Mouse (Mus musculus): ENCODE measurements around the gene Cacng1.
A peak's percentile ranks its signal among the peaks of the same experiment; 100 is the strongest.

Cacng1 gene

DNA sequence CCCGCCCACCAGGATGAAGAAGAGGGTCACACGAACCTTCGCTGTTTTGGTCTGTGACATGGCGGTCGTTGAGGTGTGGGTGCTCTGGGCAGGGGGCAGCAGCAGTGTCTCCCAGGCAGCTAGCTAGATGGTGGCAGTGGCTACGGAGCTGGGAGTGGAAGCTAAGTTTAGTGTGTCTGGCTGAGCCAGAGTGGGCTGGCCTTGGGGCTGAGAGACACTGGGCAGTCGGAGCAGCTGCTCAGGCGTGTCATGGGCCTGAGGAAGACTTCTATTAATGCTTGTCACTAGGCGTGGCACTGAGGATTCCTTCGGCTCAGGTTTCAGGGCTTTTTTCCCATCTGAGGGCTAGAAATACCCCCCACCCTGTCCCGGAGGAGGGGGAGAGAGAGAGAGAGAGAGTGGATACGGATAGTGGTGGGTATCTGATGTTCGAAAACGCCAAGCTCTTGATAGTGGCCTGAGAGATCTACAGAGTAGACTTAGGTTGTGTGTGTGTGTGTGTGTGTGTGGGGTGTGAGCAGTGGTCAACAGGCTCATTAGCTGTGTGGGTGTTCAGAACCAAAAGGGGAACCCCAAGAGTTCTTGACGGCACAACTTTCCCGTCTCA is at the start of gene Cacng1:
Gene Cacng1, minus strand, starts transcription at position 191 of the 607 bp plus-strand sequence.
- no peak for DNase-seq (ENCODE audit: low read depth, low spot score)

DNA sequence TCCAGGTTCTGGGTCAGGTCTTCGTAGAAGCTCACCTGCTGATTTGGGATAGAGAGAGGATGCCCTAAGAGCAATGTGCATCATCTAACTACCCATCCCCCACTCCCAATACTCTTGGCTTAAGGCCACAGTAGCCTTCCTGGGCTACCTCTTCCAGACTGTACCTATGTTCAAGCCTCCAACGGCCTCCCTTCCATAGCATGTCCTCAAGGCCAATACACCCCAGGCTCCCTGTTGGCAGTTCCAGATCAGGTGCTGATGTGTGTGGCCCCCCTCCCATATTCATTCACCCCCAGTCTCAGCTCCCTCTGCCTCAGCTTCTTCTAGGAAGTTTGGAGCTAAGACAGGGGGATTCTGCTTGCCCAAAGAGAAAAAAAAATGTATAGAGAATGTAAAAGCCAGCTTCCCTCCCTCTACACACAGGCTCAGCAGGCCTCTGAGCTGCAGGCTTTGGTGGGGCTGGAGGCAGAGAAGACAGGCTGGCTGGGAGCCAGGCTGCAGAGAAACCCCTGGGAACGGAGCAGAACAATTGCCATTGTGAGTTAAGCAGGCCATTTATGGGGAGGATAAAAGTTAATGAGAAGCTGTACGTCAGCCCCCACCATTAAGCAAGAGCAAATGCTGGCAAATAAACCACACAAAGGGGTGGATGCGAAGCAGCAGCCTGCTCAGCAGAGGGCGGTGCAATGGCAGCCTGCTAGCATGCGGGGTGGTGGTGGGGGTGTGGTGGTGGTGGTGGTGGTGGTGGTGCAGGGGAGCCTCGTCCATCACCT is 46.6 kb upstream of the Cacng1 start:
- DNase-seq (ENCODE audit: low read depth, low spot score): peak; percentile 29

DNA sequence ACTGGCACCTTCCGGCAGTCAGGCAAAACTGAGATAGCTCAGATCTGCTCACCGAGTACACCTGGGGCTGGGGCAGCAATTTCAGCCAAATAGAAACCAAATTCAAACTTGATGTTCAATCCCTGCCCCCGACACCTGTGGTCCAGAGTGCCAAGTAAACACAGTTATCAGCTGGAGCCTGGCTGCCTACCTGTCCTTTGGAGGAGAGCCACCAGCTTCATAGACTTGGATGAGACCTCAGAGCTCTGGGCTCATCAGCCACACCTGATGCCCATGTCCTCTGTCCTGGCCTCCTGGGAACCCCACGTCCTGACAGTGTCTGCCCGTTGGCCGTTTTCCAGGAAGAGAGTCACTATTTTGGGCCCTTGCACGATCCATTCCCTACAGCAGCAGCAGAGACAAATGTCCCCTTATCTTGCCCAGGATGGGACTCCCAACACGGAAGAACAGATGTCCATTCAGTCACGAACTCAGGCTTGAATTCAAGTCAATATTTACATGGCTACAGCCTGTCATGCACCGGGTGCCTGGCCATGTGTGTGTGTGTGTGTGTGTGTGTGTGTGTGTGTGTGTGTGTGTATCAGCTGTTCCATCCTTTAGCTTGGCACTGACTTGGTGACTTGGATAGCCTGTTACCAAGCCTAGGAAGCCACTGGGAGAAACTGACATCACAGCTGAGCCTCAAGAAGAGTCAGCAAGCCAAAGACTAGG is 45.6 kb upstream of the Cacng1 start:
- no peak for DNase-seq (ENCODE audit: low read depth, low spot score)

DNA sequence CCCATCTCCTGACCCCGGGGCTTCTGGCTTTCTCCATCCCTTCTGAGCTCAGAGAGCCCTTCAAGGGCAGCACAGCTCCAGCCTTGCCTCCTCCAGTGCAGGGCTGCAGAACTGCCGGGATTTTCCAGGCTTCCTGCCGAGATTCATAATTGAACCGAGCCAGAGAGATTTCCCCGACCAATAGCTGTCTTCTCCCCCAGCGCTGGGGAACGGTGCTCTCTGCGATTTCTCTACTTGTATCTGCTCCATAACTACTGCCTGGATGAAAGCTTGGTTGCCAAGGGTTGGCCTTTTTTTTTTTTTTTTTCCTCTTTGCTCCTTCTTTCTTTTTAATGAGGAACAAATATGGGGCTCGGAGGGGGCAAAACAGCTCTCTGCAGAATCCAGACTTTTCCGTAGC is 43.7 kb upstream of the Cacng1 start:
- DNase-seq (ENCODE audit: low read depth, low spot score): no peak

DNA sequence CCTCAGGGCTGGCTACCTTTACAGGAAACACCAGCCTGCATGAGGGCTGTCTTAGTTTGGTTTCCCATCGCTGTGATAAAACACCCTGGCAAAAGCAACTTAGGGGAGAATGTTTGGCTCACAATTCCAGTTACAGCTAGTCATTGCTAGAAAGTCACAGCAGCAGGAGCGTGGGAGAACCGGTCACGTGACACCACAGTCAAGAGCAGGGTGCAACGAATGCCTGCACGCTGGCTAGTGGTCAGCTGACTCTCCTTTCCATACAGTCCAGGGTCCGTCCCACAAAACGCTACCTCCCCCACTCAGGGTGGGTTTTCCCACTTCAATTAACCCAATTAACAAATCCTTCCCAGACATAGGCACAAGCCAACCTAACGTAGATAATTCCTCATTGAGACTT is 43.2 kb upstream of the Cacng1 start:
- DNase-seq (ENCODE audit: low read depth, low spot score): no peak

DNA sequence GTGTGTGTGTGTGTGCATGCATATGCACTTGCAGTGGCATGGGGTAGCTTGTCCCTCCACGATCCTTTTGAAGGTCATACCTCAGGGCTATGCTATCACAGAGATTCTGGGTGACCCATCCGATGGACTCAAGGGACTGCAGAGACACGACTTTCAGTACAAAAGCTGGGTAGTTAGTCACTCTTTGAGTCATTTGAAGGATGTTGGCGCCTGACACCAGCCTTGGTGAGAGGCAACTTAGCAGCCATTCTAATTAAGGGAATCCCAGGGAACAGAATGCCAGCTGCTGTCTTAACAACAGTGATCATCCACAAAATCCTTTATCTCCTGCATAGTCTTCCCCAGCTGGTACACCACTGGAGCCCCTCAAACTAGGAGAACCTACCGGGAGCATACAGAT is 32.8 kb upstream of the Cacng1 start:
- no peak for DNase-seq (ENCODE audit: low read depth, low spot score)

DNA sequence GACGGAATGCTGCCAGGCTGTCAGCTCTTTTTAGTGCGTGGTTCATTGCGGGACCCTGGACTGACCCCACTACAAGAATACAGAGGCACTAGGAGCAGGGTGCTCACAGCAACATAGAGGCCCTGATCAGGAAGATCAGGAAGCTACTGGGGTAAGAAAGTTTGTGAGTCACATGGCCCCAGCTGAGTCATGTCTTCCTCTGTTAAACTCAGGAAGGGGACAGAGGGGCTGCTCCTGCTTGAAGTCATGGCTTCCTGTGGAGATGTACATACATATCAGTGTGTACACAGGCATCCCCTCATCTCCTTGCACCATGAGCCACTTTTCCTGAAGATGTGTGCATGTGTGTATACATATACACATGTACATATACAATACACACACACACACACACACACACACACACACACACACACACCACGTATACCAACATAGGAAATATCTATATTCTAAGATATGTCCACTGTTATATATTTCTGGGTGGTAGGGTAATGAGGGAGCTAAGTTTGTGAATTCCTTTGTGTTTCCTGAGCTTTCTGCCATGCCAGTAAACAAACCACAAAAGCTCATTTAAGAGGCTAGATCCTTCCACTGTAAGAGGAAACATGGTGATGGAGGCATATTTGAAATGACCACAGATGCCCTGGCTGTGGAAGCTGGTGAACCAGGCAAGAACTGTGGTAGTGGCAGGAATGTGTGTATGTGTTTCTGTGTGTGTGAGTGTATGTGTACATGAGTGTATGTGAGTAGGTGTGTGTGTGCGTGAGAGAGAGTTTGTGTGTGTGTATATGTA is 32.1 kb upstream of the Cacng1 start:
- DNase-seq (ENCODE audit: low read depth, low spot score): no peak

DNA sequence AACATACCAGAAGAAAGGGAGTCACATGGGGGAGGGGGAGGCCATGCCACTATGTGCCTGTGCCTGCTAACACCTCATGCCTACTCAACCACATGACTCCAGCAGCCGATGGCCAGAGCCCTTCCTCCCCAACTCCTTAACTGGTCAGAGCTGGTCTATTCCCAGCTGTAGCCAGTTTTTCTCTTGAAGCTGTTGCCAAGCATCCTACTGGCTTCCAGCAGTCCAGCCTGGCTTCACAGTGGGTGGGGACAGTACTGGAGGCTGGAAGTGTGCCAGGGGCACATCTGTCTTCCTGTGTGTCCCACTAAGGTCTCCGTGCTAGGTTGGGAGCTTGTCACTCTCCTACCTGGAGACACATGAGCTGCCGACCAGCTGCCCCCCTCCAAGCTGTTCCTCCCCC is 26.8 kb upstream of the Cacng1 start:
- DNase-seq (ENCODE audit: low read depth, low spot score): no peak

DNA sequence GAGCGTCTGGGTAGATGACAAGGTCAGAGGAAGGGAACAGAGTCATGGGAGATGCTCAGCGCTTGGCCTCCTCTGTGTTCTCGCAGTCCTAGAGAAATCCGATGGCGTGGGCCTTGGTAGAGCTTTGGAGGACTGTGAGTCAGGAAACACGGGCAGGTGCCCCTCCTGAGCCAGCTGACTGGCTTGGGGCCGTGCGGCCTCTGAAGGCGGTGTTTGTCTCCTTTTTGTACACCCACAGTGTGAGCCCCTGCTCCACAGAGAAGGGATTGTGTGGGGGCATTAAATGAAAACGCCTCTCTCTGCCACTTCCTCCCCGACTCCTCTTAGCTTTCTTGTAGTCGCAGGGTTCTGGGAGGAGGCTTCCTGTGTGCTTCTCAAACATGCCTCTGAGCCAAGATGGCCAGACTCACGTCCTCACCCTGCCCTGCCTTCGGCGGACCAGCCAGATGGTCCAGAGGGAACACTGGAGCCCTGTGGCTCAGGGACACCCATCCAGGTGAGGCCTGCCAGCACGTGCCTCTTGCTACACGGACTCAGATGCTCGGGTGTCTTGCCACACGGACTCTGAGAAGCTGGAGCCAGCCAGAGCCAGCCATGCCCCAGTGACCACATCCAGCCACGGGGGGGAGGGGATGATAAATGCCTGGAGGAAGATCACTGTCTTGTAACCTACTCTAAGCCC is 22.2 kb upstream of the Cacng1 start:
- DNase-seq (ENCODE audit: low read depth, low spot score): no peak

DNA sequence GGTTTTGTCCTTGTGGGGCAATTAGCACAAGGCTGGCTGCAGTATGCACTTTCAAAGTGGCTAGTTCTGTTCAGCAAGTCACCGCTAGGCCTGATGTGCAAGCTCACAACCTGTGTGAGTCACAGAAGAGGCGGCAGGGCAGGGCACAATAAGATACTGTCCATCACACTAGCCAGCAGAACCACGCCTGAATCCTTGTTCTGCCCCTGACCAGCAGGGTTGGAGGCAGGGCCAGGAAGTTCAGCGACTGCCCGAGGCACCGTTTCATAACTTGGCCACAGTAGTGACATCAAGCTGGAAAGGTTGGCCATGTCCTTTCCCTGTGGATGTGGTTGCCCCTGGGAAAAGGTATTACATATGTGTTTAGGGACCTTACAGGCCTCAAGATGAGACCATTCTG is 21.6 kb upstream of the Cacng1 start:
- DNase-seq (ENCODE audit: low read depth, low spot score): no peak

DNA sequence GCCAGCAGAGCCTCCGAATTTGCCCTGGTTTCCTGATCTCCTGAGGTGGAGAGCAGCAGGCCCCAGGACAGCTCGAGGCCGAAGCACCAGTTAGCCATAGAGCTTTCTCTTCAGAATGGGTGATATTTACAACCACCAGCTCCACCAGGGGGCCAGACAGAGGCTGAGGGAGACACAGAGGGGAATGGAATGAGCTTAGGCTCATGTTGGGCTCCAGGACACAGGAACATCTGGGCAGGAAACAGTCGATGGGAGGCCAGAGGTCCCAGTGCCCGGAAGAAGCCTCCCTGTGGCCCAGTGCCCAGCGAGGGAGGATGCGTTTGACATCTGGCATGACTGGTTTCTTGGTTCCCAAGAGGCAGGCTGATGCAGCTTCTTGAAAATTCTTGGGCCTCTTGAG is 17.8 kb upstream of the Cacng1 start:
- no peak for DNase-seq (ENCODE audit: low read depth, low spot score)

DNA sequence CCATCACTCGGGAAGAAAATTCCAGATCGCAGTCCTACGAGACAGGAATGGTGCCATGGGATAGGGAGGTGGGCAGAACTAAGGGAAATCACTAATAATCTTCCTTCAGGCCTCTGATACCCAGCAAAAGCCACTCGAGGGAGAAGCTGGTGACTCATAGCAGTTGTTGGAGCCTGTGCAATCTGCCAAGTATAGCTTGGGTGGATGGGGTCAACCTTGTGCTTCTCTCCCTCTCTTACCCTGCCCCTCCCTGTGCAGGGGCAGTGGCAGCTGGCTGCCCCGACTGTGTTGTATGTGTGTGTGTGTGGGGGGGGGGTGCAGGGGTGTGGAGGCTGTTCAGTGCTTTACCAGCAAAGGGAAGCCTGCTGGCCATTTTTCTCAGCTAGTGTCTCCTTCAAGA is 15.2 kb upstream of the Cacng1 start:
- DNase-seq (ENCODE audit: low read depth, low spot score): no peak

DNA sequence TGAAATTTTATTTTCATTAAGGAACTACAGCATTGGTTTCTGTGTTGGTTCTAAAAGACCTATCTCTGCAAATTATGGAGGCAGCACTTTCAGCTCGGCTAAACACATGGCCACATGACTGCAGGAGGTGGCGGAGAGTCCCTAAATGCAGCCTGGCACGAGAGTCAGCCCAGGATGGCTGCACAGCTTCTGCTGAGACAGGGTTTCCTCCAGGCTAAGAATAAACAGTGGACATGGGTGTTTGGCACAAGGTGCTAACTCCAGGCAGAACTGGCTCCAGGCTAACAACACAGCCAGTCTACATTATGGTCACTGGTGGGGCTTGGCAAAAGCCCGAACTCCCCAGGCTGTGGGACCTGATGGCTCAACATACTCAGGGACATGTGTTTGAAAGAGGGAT is 14.6 kb upstream of the Cacng1 start:
- no peak for DNase-seq (ENCODE audit: low read depth, low spot score)

DNA sequence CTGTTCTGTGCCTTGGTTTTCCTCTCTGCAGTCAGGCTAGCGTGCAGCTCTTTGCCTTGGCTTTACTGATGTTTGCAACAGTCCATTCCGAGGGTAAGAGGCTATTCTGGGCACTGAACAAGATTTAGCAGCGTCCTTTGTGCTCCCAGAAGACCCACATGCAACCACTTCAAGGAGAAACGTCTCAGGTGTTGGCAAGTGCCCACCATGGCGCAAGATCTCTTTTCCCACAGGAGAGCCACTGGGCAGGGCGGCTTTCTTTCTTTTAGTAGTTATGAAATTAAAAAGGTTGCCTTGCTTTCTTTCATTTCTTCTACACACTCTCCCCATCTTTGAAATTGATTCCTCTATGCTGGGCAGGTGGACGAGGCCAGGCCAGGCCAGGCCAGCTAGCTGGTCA is 12.8 kb upstream of the Cacng1 start:
- no peak for DNase-seq (ENCODE audit: low read depth, low spot score)

DNA sequence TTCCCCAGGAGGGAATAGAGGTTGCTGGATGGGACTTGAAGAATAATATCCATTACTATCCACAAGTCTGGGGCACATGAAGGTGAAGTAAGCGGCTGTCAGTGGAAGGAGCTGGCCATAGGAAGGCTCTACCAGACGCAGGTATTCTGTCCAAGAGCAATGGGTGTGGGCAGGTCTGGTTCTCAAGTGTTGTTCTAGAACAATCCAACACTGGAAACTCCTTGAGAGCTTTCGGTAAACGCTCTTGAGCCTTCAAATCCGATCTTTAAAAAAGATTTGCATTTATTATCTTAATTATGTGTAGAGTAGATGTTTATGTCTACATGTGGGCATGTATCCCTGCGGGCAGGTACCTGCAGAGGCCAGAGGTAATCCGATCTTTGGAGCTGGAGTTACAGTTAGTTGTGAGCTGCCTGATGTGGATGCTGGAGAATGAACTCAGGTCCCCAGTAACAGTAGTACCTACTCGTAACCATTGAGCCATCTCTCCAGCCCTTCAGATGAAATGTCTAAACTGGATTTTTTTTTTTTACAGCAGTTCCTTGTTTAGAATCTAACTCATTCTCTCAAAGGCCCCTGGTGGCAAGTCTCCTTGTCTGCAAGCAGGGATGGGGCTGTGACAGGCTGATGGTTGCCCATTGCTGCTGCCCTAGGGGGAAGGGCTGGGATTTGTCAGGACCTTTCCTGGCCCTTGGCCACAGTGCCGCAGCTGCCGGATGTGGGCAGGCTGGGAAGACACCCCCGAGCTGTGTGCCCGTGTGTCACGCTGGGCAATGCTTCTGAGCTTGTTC is 11.9 kb upstream of the Cacng1 start:
- peak; percentile 16 for DNase-seq (ENCODE audit: low read depth, low spot score)

DNA sequence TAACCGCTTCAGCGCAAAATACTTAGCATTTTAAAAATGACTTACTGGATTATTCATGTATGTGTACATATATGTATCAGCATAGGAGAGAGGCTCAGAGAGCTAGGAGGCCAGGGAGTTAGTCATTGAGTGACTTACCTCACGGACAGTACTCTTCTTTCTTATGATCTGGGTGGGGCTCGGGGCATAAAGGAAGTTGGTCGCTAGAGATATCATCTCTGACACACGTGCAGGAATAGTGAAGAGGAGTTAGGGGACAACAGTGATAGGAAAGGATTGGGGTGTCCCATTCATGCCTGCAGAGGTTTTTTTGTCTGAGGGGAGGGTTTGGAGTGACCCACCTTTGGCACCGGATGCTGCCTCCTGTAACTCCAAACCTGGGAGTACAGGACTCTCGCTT is 8.3 kb upstream of the Cacng1 start:
- no peak for DNase-seq (ENCODE audit: low read depth, low spot score)

DNA sequence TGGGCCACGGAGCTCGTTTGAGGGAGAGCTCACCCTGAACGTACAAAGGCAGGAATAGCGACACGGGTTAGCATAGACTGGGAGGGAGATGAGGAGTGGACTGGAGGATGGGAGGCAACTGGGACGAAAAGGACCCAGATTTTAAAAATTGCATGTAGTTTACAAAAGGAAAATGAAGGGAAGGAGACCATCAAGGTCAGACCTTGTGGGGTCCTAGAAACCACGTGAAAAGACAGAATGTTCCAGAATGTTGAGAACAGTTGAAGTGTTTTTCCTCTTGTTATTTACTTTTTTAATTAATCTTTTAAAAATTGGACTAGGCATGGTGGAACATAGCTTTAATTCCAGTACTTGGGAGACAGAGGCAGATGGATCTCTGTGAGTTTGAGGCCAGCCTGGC is 4.7 kb upstream of the Cacng1 start:
- DNase-seq (ENCODE audit: low read depth, low spot score): no peak

DNA sequence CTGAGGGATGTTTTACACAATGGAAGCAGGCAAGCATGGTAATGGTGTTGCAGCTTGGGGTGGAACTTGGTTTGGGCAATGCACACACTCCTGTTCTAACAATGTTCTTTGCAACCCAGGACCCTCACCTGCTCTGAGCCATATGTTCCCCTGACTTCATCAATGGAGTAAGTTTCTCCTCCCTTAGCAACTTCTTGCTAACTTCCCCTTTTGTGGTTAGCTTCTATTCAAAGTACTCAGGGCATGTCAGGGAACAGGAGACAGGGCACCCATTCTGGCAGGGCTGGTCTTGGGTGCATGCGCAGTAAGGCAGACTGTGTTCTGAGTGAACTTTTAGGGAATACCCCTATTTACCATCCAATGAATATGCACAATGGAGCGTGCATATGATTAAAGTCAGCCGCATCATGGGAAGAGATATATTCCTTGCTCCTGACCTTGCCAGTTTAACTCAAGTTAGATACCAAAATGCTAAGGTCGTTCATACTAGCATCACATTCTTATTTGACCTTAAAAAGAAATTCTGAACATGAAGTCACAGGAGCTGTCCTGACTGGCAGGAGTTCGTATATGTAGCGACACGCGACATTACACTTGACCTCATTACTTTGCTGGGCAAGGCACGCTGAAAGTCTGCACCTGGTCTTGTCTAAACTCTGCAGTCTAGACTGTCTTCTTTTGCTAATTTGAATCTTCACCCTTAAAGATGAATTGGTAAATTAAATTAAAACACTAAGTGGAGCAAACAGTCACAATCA is 4.1 kb upstream of the Cacng1 start:
- DNase-seq (ENCODE audit: low read depth, low spot score): no peak

DNA sequence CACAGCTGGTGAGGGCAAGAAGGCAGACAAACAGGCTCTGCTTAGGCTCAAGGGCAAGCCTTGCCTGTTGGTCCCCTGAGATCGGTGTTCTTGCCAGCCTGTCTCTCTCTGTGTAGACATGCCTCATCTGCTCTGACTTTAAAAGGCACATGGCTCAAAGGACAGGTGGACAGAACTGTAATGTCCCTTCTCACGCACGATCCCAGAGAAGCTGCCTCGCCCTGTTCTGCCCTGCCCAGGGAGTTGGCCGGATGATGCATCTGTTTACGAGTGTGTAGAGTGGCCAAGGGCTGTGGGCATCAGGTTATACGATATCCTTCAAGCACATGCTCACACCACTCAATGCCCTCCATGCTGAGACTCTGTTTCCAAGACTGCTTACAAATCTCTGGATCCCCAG is 2.0 kb downstream of the Cacng1 start:
- DNase-seq (ENCODE audit: low read depth, low spot score): no peak

DNA sequence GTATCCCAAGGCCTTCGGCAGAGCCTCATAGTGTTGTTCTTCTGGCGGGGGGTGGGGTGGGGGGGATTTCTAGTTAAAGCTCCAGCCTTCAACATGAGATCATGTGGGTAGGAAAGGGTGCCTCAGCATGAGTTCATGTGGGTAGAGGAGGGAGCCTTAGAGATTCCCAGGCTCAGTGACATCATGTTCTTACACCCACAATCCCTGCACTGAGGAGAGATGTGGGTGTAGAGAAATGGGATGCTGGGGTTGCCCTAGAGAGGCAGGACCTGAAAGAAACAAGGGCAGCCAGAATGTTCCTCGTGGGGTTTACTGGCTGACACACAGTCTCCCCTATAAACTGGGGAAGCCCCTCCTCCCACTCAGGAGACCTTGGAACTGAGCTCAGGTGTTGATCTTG is 5.9 kb downstream of the Cacng1 start:
- DNase-seq (ENCODE audit: low read depth, low spot score): no peak
